Mouse (Mus musculus): Measurements from ENCODE around the gene Ctnnbip1.

- TF ChIP-seq CTCF (IDR thresholded peaks at IDR 0.05; ENCODE audit: insufficient read depth, low read length) = no peak
- TF ChIP-seq POLR2A (IDR thresholded peaks at IDR 0.05; ENCODE audit: borderline replicate concordance, extremely low read depth, low read depth, low read length) = no peak
Observed at GRCm38 (mm10) chr4:149526330-149526729, 8.3 kb downstream of the Ctnnbip1 start.

All from lung, adult 2 months (tissue).